Mouse (Mus musculus) T-helper 17 cell (primary cell): ENCODE data around the gene Son.

ENCODE experiments used
- in situ Hi-C, 2 experiments: fragments of 300-600 bp; cut with MboI, MseI; formaldehyde crosslinking; loops; 1 replicate in 1 of 2; 2 replicates in 1 of 2; pipeline ENCODE4 v1.15.1; 2025; ENCODE audit warnings: high pct_unique_total_duplicates in 2 of 2

Son gene

DNA sequence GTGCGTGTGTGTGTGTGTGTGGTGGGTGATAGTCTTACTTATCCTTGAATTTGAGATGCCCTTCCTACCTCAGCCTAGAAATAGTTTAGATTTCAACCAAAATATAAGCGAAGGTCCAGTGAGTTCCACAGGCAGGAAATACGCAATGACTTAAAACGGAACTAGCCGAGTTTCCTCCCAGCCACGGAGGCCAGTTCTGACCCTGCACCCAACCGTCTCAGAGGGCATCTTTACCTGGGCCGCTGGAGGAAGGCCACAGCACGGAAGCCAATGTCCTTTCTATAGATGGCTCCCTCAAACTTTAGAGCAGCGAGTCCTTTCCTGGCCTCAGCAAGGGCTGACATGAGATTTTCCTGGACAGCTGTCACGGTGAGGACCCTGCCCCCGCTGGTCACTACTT is 13.7 kb upstream of the Son start:
- in situ Hi-C loops, result loop anchor here in 1 of 2 experiments (10.0 to 25.0 kb wide), 2 partner anchors 609 to 1396 kb away; no protein-coding TSS in a partner anchor

DNA sequence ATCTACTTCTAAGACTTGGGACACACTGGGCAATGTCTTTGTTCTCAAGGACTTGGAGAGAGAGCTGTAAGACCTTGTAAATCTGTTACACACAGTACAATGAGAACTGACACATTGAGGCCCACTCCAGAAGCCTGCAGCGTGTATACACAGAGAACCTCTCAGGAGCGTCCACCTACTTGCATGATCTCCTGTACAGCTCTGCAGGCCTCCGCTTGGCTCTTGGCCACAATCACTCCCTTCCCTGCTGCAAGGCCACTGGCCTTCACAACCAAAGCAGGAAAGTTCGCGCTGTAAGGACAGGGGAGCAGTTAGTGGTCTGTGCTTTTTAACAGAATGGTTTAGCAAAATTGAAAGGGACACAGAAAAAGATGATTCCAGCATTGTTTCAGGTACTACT is 8.1 kb upstream of the Son start:
- in situ Hi-C loops, result loop anchor here in 1 of 2 experiments (5.0 to 25.0 kb wide), 3 partner anchors 33 to 1402 kb away; no protein-coding TSS in a partner anchor

DNA sequence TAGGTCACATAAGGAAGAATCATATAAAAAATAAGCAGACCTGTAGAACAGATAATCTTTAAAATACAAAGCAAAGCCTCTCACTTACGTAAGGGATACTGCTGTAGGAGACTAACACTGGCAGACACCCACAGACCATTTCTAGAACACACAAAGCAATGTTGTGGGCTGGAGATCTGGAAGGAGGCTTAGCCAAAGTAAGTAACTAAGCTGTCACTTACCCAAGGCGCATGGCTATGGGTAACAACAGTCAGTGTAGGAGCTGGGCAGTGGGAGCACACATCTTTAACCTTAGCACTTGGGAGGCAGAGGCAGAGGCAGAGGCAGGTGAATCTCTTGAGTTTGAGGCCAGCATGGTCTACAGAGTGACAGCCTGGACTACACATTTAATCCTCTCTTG is 7.7 kb upstream of the Son start:
- in situ Hi-C loops, result loop anchor here in 1 of 2 experiments (5.0 to 25.0 kb wide), 3 partner anchors 33 to 1402 kb away; no protein-coding TSS in a partner anchor

DNA sequence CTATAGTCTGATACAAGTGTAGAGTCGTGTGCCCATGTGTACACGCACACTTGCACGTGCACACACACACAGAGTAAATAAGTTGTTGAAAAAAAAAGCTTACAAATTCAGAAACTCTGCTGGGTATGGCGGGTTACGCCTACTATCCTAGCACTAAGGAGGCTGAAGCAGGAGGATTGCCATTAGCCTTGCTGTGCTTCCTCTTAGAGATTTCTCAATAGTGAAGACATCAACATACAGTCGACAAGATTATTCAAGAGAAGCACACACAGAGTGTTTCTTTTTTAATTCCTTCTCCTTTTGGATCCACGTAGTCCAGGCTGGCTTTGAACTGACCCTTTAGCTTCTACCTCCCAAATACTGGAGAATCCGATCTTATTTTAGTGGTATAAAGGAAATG is 7.1 kb upstream of the Son start:
- in situ Hi-C loops, result loop anchor here in 1 of 2 experiments (25.0 kb wide), 1 partner anchor 1403 kb away; no protein-coding TSS in a partner anchor

DNA sequence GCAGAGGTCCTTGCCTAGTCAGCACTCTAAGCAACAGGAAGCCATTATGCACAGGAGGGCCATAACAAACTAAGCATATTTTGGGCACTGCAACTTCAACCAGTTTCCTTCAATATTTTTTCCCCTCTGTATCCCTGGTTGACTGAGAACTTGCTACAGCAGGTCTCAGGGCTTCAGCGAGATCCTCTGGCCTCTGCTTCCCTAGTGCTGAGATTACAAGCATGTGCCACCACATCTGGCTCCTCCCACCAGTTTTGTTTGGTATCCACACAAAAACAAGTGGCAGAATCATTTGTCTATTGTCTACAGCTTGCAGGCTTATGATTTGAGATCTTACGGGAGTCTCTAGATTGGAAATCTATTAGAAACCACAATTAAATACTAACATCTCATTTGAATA is 2.4 kb upstream of the Son start:
- in situ Hi-C loops, result loop anchor here in 1 of 2 experiments (25.0 kb wide), 1 partner anchor 1408 kb away; no protein-coding TSS in a partner anchor

DNA sequence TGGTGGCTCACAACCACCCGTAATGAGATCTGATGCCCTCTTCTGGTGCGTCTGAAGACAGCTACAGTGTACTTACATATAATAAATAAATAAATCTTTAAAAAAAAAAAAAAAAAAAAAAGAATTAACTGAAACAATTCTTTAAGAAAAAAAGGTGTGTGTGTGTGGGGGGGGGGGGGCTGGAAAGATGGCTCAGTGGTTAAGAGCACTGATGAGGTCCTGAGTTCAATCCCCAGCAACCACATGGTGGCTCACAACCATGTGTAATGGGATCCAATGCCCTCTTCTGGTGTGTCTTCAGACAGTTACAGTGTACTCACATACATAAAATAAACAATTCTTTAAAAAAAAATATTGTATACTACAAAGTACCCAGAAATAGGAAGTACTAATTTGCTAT is 1.9 kb upstream of the Son start:
- in situ Hi-C loops, result loop anchor here in 1 of 2 experiments (25.0 kb wide), 1 partner anchor 1408 kb away; no protein-coding TSS in a partner anchor

DNA sequence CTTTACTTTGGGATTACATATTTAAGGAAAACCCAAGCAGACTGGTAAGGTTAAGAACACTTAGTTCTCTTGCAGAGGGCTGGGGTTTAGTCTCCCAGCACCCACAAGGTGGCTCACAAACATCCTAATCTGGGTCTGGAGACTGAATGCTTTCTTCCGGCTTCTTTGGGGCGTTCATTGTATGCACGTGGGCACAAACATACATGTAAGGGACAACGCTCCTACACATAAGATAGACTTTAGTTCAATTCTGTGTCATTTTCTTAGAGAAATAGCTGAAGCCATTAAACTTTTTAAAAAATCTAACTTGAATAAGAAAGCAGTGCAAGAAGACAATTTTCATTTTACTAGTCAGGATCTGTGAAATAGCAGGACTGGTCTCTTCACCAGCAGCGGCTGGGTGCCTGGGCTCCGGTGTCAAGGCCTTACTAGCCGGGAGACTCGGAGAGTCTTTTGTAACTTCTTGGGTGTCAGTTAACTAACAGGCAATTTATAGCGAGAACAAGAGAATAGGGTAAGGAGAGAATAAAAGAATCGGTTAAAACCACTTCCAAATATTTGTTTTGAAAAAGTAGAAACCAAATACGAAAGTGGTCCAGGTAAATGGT is 1.2 kb upstream of the Son start:
- in situ Hi-C loops, result loop anchor here in 1 of 2 experiments (25.0 kb wide), 1 partner anchor 1409 kb away; no protein-coding TSS in a partner anchor

DNA sequence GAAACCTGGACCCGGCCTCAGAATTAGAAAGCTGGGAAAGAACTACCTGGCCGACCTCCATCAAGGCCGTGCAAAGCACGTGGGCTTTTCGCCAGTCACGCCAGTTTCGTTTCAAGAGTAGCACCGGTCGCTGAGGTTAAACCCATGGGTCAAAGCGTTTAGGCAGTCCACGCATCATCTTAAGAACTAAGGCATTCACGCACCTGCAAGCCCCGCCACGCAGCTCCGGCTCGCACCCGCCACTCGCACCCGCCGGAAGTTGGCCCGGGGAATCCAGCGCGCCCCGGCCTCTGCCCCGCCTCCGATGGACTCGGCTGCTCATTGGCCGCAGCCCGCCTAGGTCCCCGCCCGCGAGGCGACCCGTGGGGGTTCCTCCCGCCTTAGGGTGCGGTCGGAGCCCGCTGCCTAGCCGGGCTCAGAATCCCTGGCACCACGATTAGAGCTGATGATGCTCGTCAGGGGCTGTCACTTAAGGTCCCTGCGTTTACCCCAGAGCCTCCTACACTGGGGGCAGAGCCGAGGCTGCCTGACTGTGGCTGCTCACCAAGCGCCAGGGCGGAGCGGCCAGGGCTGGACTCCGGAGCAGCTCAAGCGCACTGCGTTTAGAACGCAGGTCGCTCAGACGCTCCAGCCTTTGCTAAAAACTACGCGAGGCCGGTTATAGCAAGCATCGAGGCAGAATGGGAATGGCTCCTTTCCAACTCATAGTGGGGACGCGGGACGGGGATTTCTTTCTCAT is 456 bp upstream of the Son start, which contains the start of gene Gart:
Gene Gart, minus strand, starts transcription at position 272 of the 739 bp plus-strand sequence.
- in situ Hi-C loops, result loop anchor here in 1 of 2 experiments (25.0 kb wide), 1 partner anchor 1410 kb away; no protein-coding TSS in a partner anchor

DNA sequence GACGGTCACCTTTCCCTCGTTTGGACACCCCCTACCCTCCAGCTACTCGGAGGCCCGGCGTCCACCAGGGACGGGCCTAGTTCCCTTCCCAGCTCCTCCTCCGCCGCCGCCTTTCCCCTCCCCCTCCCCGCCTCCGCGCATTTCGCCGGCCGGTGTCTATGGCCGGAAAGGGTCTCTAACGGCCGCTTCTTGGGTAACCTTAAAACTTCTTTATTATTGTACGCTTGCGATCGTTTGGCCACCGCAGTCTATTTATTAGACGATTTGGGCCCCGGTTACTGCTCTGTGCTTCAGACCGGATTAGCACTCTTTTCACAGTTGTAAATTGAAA is 879 bp downstream of the Son start:
- in situ Hi-C loops, result loop anchor here in 1 of 2 experiments (25.0 kb wide), 1 partner anchor 1411 kb away; no protein-coding TSS in a partner anchor

DNA sequence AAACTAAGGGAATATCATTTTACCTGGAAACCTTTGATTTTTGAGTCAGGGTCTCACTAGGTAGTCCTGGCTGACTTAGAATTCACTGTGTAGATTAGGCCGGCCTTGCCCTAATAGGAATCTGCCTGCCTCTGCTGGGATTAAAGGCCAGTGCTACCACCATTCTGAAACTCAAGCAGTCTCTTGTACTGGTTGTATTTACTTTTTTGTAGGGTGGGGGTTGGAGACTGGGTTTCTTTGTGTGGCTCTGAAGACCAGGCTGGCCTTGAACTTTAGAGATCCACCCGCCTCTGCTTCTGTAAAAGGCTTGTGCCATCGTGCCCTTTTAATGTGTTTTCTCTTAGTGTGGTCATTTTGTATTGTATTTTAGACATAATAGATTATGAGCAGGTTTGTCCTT is 1.9 kb downstream of the Son start:
- in situ Hi-C loops, result loop anchor here in 1 of 2 experiments (25.0 kb wide), 1 partner anchor 1412 kb away; no protein-coding TSS in a partner anchor

DNA sequence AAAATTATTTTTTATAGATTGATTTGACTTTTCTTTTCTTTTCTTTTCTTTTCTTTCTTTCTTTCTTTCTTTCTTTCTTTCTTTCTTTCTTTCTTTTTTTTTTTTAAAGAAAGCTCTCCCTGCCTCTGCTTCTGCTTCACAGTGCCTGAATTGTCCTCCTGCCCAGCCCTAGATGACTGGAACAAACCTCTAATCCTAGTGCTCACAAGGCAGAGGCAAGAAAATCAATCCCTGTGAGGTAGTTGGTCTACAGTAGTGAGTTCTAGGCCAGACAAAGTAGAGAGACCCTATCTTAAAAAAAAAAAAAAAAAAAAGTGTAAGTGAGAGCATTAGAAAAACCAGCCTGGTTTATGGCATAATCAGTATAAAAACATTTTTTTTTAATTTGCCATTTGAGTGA is 2.5 kb downstream of the Son start:
- in situ Hi-C loops, result loop anchor here (10.0 to 25.0 kb wide), 3 partner anchors 605 to 1412 kb away; partner anchors contain the start of gene Paxbp1 (in 1 of the 2)

DNA sequence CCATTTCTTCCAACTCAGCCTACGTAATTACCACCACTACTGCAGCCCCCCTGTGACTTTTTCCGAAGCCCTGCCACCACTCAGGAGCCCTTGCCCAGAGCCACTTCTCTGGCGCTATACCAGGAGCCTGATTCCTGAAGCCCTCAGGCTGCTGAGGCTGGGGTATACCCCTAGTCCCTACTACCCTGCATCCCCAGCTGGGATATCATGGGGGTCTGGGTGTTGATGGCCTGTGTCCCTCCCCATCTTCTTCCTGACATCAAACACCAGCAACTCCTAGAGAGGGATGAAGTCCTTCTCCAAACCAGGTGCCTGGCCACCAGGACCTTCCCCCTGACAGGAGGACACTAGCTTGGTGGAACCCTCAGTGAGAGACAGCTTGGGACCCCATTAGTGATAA is 4.9 kb downstream of the Son start:
- in situ Hi-C loops, result loop anchor here in 1 of 2 experiments (10.0 to 25.0 kb wide), 2 partner anchors 607 to 1160 kb away; partner anchors contain the start of gene Paxbp1

DNA sequence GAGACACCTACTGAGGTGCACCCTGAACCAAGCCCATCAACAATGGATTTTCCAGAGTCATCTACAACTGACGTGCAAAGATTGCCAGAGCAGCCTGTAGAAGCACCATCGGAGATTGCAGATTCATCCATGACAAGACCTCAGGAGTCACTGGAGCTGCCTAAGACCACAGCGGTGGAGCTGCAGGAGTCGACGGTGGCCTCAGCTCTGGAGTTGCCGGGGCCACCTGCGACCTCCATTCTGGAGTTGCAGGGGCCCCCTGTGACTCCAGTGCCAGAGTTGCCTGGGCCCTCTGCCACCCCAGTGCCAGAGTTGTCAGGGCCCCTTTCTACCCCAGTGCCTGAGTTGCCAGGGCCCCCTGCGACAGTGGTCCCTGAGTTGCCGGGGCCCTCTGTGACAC is 8.0 kb downstream of the Son start:
- in situ Hi-C loops, result loop anchor here in 1 of 2 experiments (10.0 to 25.0 kb wide), 2 partner anchors 610 to 1157 kb away; partner anchors contain the start of gene Paxbp1

DNA sequence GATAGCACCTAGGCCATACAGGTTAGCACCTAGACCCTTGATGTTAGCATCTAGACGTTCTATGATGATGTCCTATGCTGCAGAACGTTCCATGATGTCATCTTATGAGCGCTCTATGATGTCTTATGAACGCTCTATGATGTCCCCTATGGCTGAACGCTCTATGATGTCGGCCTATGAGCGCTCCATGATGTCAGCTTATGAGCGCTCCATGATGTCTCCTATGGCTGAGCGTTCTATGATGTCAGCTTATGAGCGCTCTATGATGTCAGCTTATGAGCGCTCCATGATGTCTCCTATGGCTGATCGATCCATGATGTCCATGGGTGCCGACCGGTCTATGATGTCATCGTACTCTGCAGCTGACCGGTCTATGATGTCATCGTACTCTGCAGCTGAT is 10.0 kb downstream of the Son start:
- in situ Hi-C loops, result loop anchor here in 1 of 2 experiments (10.0 to 25.0 kb wide), 2 partner anchors 612 to 1155 kb away; partner anchors contain the start of gene Paxbp1

DNA sequence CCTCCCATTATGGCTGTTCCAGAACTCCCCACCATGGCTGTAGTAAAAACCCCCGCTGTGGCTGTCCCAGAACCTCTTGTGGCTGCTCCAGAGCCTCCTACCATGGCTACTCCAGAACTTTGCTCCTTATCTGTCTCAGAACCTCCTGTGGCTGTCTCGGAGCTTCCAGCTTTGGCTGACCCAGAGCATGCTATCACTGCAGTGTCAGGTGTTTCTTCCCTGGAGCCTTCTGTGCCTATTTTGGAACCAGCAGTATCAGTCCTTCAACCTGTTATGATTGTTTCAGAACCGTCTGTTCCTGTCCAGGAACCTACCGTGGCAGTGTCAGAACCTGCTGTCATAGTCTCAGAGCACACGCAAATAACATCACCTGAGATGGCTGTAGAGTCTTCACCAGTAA is 11.2 kb downstream of the Son start:
- in situ Hi-C loops, result loop anchor here in 1 of 2 experiments (10.0 to 25.0 kb wide), 2 partner anchors 614 to 1154 kb away; partner anchors contain the start of gene Paxbp1

DNA sequence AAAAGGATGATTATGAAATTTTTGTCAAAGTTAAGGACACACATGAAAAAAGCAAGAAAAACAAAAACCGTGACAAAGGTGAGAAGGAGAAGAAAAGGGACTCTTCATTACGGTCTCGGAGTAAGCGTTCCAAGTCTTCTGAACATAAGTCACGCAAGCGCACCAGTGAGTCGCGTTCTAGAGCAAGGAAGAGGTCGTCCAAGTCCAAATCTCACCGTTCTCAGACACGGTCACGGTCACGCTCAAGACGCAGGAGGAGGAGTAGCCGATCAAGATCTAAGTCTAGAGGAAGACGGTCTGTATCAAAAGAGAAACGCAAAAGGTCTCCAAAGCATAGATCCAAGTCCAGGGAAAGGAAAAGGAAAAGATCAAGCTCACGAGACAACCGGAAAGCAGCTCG is 12.5 kb downstream of the Son start:
- in situ Hi-C loops, result loop anchor here in 1 of 2 experiments (10.0 to 25.0 kb wide), 3 partner anchors 145 to 1153 kb away; partner anchors contain the start of gene Paxbp1

DNA sequence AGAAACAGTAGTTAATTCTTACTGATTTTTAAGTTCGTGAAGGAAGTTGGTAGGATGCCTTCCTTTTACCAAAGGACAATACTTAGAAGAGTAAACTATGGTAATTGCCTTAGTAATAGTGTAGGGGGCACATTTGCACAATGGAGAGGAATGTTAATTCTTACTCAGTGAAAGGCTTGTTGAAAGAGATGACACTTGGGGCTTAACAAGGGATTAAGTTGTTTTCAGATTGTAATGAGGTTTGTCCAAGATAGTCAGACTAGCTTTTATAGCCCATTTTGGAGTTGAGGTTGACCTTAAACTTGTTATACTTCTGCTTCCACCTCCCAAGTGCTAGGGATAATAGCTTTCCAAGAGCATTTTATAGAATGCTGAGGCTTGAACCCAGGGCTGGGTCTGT is 14.1 kb downstream of the Son start:
- in situ Hi-C loops, result loop anchor here in 1 of 2 experiments (10.0 to 25.0 kb wide), 2 partner anchors 147 to 1151 kb away; no protein-coding TSS in a partner anchor

DNA sequence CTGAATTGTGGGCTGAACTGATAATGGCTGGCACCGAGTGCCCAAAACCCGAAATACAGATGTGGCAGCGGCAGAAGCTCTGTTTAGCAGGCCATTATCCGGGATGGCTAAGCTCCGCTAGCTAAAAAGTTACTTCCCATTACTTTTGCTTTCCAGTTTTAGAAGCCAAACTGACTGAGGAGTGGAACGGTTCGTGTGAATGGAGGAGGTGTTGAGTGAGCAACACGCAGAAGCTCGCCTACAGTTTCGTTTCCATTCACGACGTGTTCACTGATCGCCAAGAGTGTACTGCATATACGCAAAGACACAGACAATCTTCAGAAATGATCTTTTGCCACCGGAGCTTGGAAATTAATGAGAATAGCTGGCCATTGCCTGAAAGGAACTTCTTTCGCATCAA is 15.0 kb downstream of the Son start:
- in situ Hi-C loops, result loop anchor here in 1 of 2 experiments (10.0 to 25.0 kb wide), 2 partner anchors 148 to 1150 kb away; no protein-coding TSS in a partner anchor

DNA sequence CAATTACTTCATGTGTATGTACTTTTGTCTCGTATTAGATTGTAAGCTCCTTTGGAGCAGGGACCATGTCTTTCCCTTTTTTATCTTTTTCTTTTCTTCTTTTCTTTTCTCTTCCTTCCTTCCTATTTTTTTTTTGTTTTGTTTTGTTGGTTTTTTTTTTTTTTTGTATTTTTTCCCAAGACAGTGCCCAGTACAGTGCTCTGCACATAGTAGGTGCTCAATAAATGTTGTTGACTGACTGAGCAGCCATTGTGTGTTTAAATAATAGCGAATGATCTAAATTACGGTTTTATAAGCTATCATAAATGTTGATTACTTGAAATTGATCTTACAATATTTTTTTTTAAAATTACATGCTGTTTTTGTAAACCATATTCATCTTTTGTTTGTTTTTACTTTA is 16.5 kb downstream of the Son start:
- in situ Hi-C loops, result loop anchor here in 1 of 2 experiments (10.0 to 25.0 kb wide), 2 partner anchors 149 to 1149 kb away; no protein-coding TSS in a partner anchor

DNA sequence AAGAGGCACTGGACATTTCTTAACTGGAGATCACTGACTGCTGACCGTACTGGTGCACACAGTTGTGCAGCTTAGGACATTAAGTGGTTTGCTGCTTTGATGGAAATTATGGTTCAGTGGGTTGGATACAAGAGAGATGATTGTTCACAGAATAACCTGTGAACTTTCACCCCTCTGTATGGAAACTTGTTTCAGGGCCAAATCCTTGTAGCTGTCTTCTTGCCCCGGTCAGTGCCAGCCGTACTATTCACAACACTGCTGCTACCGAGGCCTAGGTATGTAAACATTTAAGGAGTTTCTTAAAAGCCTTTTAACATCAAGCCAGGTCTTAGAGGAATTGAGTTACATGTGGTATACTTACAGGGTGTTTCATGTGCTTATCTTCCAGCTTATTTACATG is 27.2 kb downstream of the Son start:
- in situ Hi-C loops, result loop anchor here (5.0 to 25.0 kb wide), 3 partner anchors 37 to 1138 kb away; no protein-coding TSS in a partner anchor
